Mouse (Mus musculus): Measurements from ENCODE around the gene Rsph3a.
"Not testable (repeated sequence)": the region's sequence is repeated elsewhere in the genome, so short reads cannot be mapped to it uniquely, and the experiment has no call there.

- not testable (repeated sequence) for TF ChIP-seq POLR2A (IDR thresholded peaks at IDR 0.05; ENCODE audit: insufficient read depth, low read depth, low read length); CTCF (IDR thresholded peaks at IDR 0.05)
Observed at GRCm38 (mm10) chr17:8022675-8023074, 77.3 kb downstream of the Rsph3a start.
